Mouse (Mus musculus) macrophage (primary cell): ENCODE measurements at regions not wholly inside any gene's neighbourhood (a gene's known extent, or its start where the extent isn't known, plus 50 kb on each side); places are given as distances from the start of the nearest gene placed in this dataset.
A peak's percentile ranks its signal among the peaks of the same experiment; 100 is the strongest.

ENCODE experiments used
- H3K27ac ChIP-seq: fragments of 350-480 bp; formaldehyde crosslinking; 2 replicates; pipeline ENCODE4 v1.9.0; 2021
- H3K36me3 ChIP-seq: fragments of 350-480 bp; formaldehyde crosslinking; 2 replicates; pipeline ENCODE4 v1.9.0; 2021; ENCODE audit errors: inconsistent target
- H3K4me3 ChIP-seq: fragments of 350-480 bp; formaldehyde crosslinking; 2 replicates; pipeline ENCODE4 v1.9.0; 2021; ENCODE audit errors: inconsistent target
- H3K79me2 ChIP-seq: fragments of 350-480 bp; formaldehyde crosslinking; 2 replicates; pipeline ENCODE4 v1.9.0; 2021; ENCODE audit errors: inconsistent target
- WGBS: methylation state at CpG from one replicate; pipeline ENCODE4 v1.1.7; 2026; ENCODE audit warnings: inconsistent platforms; ENCODE audit not compliant: missing documents; 5-methylcytosine and 5-hydroxymethylcytosine counted together

DNA sequence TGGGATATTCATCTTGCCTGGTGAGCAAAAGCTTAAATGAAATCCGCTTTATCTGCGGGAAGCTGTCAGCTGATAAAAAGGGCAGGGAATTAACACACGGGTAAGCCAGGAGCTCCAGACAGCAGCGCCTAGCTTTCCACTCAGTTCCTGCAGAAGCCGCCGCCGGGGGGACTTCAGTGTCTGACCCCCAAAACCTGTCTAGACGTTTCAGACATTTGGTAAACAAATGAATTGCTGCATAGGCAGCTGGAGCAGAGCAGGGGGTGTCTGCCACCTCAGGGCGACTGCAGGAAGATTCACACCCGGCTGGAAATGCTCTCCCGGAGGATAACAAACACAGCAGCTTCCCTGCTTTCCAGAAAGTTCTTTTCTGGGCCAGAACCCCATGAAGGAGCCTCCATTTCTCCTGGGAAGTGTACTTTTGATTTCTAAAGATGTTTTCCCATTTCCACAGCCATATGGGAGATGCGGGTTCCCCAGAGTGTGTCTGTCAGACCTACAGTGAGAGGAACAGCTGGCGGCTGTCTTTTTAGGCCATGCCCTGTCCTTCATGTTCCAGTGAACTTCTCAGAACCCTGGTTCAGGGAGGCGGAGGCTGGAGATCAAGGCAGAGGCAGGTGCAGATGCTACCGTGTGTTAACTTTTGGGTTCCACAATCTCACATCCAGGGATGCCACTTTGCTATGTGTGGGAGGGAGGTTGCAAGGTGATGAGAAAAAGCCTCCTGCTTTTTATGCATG lies 58.7 kb upstream of the Pmepa1 start:
- WGBS = 93% methylated on average over 15 of the region's 15 CpGs
- Histone ChIP-seq H3K4me3 (no peak overlapping the region), H3K36me3 (no peaks in the 10 kb centered on the region), H3K27ac (no peak overlapping the region), H3K79me2 (no peaks in the 10 kb centered on the region)

GRCm38 (mm10) chr2:173335859-173336258 lies 59.5 kb upstream of the Pmepa1 start:
- H3K79me2 ChIP-seq = no peaks in the 10 kb centered on the region
- no peaks in the 10 kb centered on the region for H3K36me3 ChIP-seq
- WGBS = 12% methylated on average over 10 of the region's 10 CpGs
- no peak overlapping the region for H3K4me3 ChIP-seq
- H3K27ac ChIP-seq = no peak overlapping the region

- H3K4me3 ChIP-seq = no peak overlapping the region
Measured at GRCm38 (mm10) chr2:173337666-173338065, 61.3 kb upstream of the Pmepa1 start.

DNA sequence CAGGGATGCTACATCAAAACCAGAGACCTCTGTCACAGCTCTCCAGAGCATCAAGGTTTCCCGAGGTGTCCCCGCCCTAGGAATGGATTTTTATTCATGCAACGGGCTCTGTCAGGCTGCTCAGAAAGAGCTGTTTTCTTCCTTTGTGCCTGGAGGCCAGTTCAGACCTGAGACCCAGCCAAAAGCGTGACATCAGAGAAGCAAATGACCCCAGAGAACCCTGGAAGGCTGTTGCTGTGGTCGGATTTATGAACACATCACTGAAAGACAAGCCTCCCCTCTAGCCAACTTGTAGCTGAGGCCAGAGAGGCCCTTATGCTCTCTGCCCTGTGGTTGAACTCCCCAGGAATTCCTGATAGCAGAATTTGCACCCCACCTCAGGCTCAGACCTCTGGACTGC lies 62.3 kb upstream of the Pmepa1 start:
- no peak overlapping the region for H3K27ac ChIP-seq
- H3K4me3 ChIP-seq = no peak overlapping the region
- no peaks in the 10 kb centered on the region for H3K79me2 ChIP-seq
- no peaks in the 10 kb centered on the region for H3K36me3 ChIP-seq
- WGBS = 91% methylated on average over 5 of the region's 5 CpGs

More at GRCm38 (mm10) chr2:173337666-173338065, 61.3 kb upstream of the Pmepa1 start:
- 3% methylated on average over 4 of the region's 5 CpGs for WGBS
- no peaks in the 10 kb centered on the region for H3K36me3 ChIP-seq
- no peaks in the 10 kb centered on the region for H3K79me2 ChIP-seq
- peak overlapping the region; percentile 49 for H3K27ac ChIP-seq

DNA sequence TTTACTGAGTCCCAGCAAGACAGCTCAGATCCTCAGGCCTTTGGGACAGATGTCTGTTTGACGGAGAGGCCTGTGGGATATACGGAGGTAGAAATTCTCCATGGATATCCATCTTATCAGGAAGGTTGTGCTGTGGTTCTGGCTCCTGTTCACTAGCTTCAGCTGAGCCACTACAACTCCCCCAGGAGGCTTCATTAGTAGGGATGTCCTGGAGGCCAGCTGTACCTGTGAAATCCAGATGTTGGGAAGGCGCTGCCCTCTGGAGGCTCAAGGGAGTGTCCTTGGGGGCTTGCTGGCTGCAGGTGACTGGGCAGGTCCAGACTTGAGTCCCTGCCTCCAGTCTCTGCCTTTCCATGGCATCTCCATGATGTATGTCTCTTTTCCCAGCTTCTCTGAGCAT lies 62.9 kb upstream of the Pmepa1 start:
- Histone ChIP-seq H3K4me3 (no peak overlapping the region), H3K79me2 (no peaks in the 10 kb centered on the region), H3K27ac (no peak overlapping the region), H3K36me3 (no peaks in the 10 kb centered on the region)
- 93% methylated on average over 3 of the region's 3 CpGs for WGBS

DNA sequence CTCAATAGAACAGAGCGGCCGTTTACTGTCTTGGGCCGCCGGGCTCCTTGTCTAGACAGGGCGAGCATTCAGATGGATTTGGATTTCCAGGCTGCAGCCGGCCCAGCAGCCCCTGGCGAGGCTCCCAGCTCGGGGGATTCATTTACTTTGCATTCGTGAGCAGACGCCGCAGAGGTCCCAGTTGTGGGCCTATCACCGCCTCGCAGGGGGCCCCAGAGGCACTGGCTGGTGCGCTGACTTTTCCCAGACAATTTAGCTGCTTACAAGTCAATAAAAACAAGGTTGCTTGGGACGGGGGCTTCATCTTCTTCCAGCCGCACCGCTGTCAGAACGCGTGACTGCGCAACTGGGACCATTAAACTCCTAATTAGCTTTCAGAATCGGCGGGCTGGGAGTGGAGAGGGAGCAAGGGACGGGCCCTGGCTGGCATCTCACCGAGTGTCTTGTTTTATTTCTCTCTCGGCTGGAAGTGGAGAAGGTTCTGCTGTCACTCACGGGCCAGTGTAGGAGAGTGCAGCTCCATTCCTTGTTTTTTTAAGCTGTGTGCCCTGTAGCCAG lies 63.8 kb upstream of the Pmepa1 start:
- H3K27ac ChIP-seq = no peak overlapping the region
- WGBS = 91% methylated on average over 26 of the region's 26 CpGs
- no peak overlapping the region for H3K4me3 ChIP-seq
- no peaks in the 10 kb centered on the region for H3K79me2 ChIP-seq
- no peaks in the 10 kb centered on the region for H3K36me3 ChIP-seq

DNA sequence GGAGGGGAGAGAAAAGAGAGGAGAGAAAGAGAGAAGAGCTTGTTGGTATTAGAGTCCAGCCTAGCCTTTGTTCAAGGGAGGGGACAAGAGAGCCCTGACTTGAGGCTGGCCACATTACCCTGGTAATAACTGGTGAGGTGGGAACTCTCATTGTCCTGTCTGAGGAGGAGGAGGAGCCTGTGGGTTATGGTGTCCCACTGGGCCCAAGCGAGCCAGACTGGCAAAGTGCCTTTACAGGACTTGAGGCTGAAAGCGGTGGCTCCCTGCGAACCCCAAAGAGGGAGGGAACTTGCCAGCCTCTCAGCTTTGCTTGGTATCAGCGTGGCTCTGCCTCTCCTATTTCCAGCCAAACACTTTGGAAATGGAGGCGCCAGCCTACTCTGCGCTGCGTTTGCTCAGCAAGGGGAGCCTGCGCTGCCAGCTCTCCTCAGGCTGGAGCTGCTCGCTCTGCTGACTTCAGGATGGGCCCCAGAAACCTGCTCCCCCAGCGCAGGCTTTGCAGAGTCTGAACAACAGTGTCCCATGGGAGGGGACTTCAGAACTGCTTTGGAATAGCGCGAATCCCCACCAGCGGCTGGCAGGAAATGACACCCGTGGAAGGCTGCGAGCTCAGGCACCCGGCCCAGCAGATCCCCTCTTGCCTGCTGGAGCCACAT lies 66.4 kb upstream of the Pmepa1 start:
- 79% methylated on average over 16 of the region's 16 CpGs for WGBS

DNA sequence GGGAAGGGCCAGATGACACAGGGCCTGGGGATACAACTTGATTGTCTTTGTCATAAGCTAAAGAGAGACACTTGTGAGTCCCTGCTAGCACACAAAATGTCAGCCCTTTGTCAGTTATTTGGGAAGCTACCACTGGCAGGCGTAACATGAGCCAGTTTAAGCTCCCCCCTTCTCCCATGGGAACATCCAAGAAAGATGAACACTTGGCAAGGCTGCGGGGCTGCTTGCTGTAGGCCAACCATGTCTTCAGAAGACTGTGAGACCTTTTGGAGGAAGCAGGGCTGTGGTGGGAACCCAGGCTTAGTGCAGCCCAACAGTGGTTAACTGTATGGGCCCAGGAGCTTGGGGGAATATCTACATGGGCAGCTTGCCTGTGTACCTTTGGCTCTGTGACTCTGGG lies 67.3 kb upstream of the Pmepa1 start:
- H3K79me2 ChIP-seq = no peaks in the 10 kb centered on the region
- no peak overlapping the region for H3K4me3 ChIP-seq
- no peaks in the 10 kb centered on the region for H3K36me3 ChIP-seq
- 95% methylated on average over 2 of the region's 2 CpGs for WGBS
- H3K27ac ChIP-seq = no peak overlapping the region

More for the DNA sequence above, 66.4 kb upstream of the Pmepa1 start:
- H3K79me2 ChIP-seq = no peaks in the 10 kb centered on the region
- H3K4me3 ChIP-seq = no peak overlapping the region
- no peak overlapping the region for H3K27ac ChIP-seq
- no peaks in the 10 kb centered on the region for H3K36me3 ChIP-seq

- Histone ChIP-seq H3K4me3 (no peak overlapping the region), H3K79me2 (no peaks in the 10 kb centered on the region), H3K36me3 (no peaks in the 10 kb centered on the region), H3K27ac (no peak overlapping the region)
- WGBS = 97% methylated on average over 5 of the region's 5 CpGs
Measured at GRCm38 (mm10) chr2:173344221-173344620, 67.9 kb upstream of the Pmepa1 start.

DNA sequence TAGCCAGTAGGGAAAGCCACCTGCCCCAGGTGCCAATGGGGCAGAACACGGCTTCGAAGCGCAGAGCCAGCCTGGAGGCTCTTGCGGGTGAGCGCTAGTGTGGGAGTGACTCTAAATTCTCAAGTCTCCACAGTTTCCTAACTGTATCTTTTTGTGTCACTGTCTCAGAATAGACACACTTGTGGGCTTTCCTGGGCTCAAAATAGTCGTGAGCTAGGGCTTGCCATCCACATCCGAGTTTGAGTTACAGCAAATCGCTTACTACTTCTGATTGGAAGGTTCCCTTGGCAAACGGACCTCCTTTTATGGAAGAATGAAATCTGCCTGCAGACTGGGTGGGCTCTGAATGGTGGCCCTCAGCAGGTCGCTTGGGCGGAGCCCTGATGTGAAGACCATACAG lies 71.0 kb upstream of the Pmepa1 start:
- Histone ChIP-seq H3K79me2 (no peaks in the 10 kb centered on the region), H3K27ac (no peak overlapping the region)
- WGBS = 93% methylated on average over 11 of the region's 11 CpGs

GRCm38 (mm10) chr2:173348757-173349156 lies 72.4 kb upstream of the Pmepa1 start:
- 71% methylated on average over 2 of the region's 3 CpGs for WGBS
- Histone ChIP-seq H3K4me3 (no peak overlapping the region), H3K27ac (no peak overlapping the region), H3K79me2 (no peaks in the 10 kb centered on the region), H3K36me3 (no peaks in the 10 kb centered on the region)

More for the DNA sequence above, 71.0 kb upstream of the Pmepa1 start:
- H3K4me3 ChIP-seq = no peak overlapping the region
- H3K36me3 ChIP-seq = no peaks in the 10 kb centered on the region

- H3K36me3 ChIP-seq = no peaks in the 10 kb centered on the region
- H3K27ac ChIP-seq = peak overlapping the region; percentile 8
- no peak overlapping the region for H3K4me3 ChIP-seq
- no peaks in the 10 kb centered on the region for H3K79me2 ChIP-seq
- 49% methylated on average over 9 of the region's 9 CpGs for WGBS
Measured at GRCm38 (mm10) chr2:173349510-173349909, 73.2 kb upstream of the Pmepa1 start.

DNA sequence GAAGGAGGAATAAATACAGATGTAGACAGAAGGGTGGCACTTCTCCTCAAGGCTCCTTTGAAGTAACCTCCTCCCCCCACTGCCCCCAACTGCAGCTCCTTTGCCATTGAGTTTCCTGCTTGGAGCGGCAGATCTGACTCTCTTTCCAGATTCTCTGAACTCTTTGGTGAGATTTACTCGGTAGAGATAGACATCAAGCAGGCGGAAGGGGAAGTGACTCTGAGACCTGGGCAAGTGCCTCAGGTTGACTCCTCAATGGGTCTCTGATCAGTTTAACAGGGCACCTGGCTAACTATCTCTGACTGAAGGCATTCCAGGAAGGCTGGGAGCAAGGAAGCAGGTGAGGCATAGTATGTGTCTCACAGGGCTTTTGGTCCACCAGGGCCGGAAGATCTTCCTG lies 73.6 kb upstream of the Pmepa1 start:
- Histone ChIP-seq H3K4me3 (no peak overlapping the region), H3K79me2 (no peaks in the 10 kb centered on the region), H3K27ac (peak overlapping the region; percentile 8), H3K36me3 (no peaks in the 10 kb centered on the region)
- WGBS = 52% methylated on average over 4 of the region's 4 CpGs

DNA sequence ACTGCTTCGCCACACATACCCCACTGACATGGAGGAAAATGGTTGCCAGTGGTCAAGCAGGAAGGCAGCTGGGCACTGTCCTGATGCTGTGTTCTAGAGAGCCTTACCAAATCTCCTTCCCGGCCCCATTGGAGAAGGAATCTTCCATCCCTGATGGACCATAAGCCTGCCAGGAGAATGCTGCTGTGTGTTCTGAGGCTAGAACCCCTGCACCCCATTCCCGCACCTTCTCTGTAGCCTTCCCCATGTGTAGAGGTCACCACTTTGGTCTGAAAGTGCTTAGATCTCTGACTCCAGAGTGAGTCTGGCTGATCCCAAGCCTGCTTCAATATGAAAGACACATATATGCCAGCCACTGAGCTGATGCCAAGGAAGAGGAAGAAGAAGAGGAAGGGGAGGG lies 74.1 kb upstream of the Pmepa1 start:
- Histone ChIP-seq H3K27ac (peak overlapping the region; percentile 8), H3K79me2 (no peaks in the 10 kb centered on the region), H3K4me3 (no peak overlapping the region), H3K36me3 (no peaks in the 10 kb centered on the region)
- WGBS = 93% methylated on average over 3 of the region's 3 CpGs

GRCm38 (mm10) chr2:173350831-173351230 lies 74.5 kb upstream of the Pmepa1 start:
- Histone ChIP-seq H3K4me3 (no peak overlapping the region), H3K27ac (no peak overlapping the region), H3K36me3 (no peaks in the 10 kb centered on the region), H3K79me2 (no peaks in the 10 kb centered on the region)
- 70% methylated on average over 3 of the region's 3 CpGs for WGBS
